Mouse (Mus musculus): ENCODE measurements around the gene Zfp652.
"Not testable (repeated sequence)": the region's sequence is repeated elsewhere in the genome, so short reads cannot be mapped to it uniquely, and the experiment has no call there.

- not testable (repeated sequence) for TF ChIP-seq FLI1 (IDR thresholded peaks at IDR 0.05; ENCODE audit: low read length); GATA1 (IDR thresholded peaks at IDR 0.05; ENCODE audit: borderline replicate concordance, low read length)
Measured at GRCm38 (mm10) chr11:95879861-95880260, 167.4 kb downstream of the Zfp652 start.

Measured in megakaryocyte, embryonic 14.5 days (primary cell).